Mouse (Mus musculus) heart, adult 8-10 months (tissue): Measurements from ENCODE around the gene Rab27a. TPM values are rescaled to one million over a fixed set of nuclear protein-coding genes. Genes with fewer than 3 reads are reported as not detected.
"Not testable (repeated sequence)": the region's sequence is repeated elsewhere in the genome, so short reads cannot be mapped to it uniquely, and the experiment has no call there.

Experiments
- DNase-seq: peaks from one replicate; pipeline ENCODE4 v3.0.0; 2022; ENCODE audit warnings: low spot score
- total RNA-seq, 4 experiments: library from RNA; stranded (reverse); gene quantifications; 2 replicates each; pipeline ENCODE4 v1.2.4; 2022

Gene Rab27a
- total RNA-seq, 4 experiments from 2014 or later = 4.3 to 7.0 (median 5.1) TPM

- DNase-seq = no peak
Observed at GRCm38 (mm10) chr9:73089222-73089920, 44.7 kb downstream of the Rab27a start.

GRCm38 (mm10) chr9:73090121-73090520 lies 45.5 kb downstream of the Rab27a start:
- DNase-seq = no peak

- DNase-seq = peak; percentile 56
Observed at GRCm38 (mm10) chr9:73091747-73092146, 47.1 kb downstream of the Rab27a start.

- DNase-seq = no peak
Observed at GRCm38 (mm10) chr9:73094580-73094979, 49.9 kb downstream of the Rab27a start.

- DNase-seq = no peak
Observed at GRCm38 (mm10) chr9:73097898-73098297, 53.2 kb downstream of the Rab27a start.

GRCm38 (mm10) chr9:73101536-73101935 lies 56.9 kb downstream of the Rab27a start, which contains the start of gene Khdc3:
Gene Khdc3, plus strand, starts transcription at chr9:73101836.
- DNase-seq = no peak

- no peak for DNase-seq
Observed at GRCm38 (mm10) chr9:73102181-73102580, 57.5 kb downstream of the Rab27a start, which contains the start of gene Gm20509. Gene Gm20509, plus strand, starts transcription at chr9:73102470.

- no peak for DNase-seq
Observed at GRCm38 (mm10) chr9:73103159-73103879, 58.7 kb downstream of the Rab27a start.

GRCm38 (mm10) chr9:73103880-73104198 lies 59.2 kb downstream of the Rab27a start:
- DNase-seq = no peak

GRCm38 (mm10) chr9:73105141-73105540 lies 60.5 kb downstream of the Rab27a start:
- DNase-seq = no peak

GRCm38 (mm10) chr9:73105771-73106170 lies 61.1 kb downstream of the Rab27a start:
- no peak for DNase-seq

- peak; percentile 92 for DNase-seq
Observed at GRCm38 (mm10) chr9:73112919-73113906, 68.6 kb downstream of the Rab27a start, which contains the start of gene Rsl24d1. Gene Rsl24d1, plus strand, starts transcription at chr9:73113426.

GRCm38 (mm10) chr9:73116704-73117103 lies 72.0 kb downstream of the Rab27a start:
- DNase-seq = not testable (repeated sequence)

GRCm38 (mm10) chr9:73118012-73118411 lies 73.4 kb downstream of the Rab27a start:
- DNase-seq = no peak

GRCm38 (mm10) chr9:73121735-73122134 lies 77.1 kb downstream of the Rab27a start:
- DNase-seq = no peak

GRCm38 (mm10) chr9:73125043-73125570 lies 80.5 kb downstream of the Rab27a start:
- no peak for DNase-seq

- no peak for DNase-seq
Observed at GRCm38 (mm10) chr9:73127457-73127856, 82.8 kb downstream of the Rab27a start.

- DNase-seq = no peak
Observed at GRCm38 (mm10) chr9:73129875-73130274, 85.2 kb downstream of the Rab27a start.

- no peak for DNase-seq
Observed at GRCm38 (mm10) chr9:73130529-73130928, 85.9 kb downstream of the Rab27a start.

GRCm38 (mm10) chr9:73137341-73137886 lies 92.8 kb downstream of the Rab27a start:
- no peak for DNase-seq
